32 mouse cellular contexts compared by ENCODE assay signal in genomic region chr17:87373327-87373726, GRCm38 (mm10). TPM values are rescaled to one million over a fixed set of nuclear protein-coding genes. Genes with fewer than 3 reads are reported as not detected.
A peak's percentile ranks its signal among the peaks of the same experiment; 100 is the strongest.
DNase-seq lines count a peak whose midpoint lies in the region; ATAC-seq lines count a peak whose summit lies in the region.
"Had no signal": no experiment of that assay in that cellular context is flagged by ENCODE, and none has a peak within 500 bp of the region (broad histone marks: within the 10 kb centered on the region; RNA-seq: fewer than 3 reads in every experiment).

No protein-coding gene starts in this region.

- H3K4me3 ChIP-seq in forebrain, embryonic 10.5 days, result no peak overlapping the region
- no peak overlapping the region for H3K4me3 ChIP-seq in forebrain, embryonic 12.5 days (replicated peaks)
- no peak overlapping the region for H3K4me3 ChIP-seq in kidney, embryonic 16.5 days (ENCODE audit: low read length)
- H3K4me3 ChIP-seq in midbrain, embryonic 10.5 days, result no peak overlapping the region
- H3K4me3 ChIP-seq in midbrain, embryonic 13.5 days (replicated peaks), result no peak overlapping the region
- no peak overlapping the region for H3K4me3 ChIP-seq in limb, embryonic 10.5 days
- H3K4me3 ChIP-seq: embryonic facial prominence, embryonic 12.5 days; heart, embryonic 15.5 days; limb, embryonic 13.5 days; liver, embryonic 12.5 days; midbrain, embryonic 12.5 days had no signal

- H3K27me3 ChIP-seq in forebrain, embryonic 10.5 days (ENCODE audit: poor library complexity, severe bottlenecking), result no peaks in the 10 kb centered on the region
- no peaks in the 10 kb centered on the region for H3K27me3 ChIP-seq in forebrain, embryonic 12.5 days
- H3K27me3 ChIP-seq in kidney, embryonic 16.5 days (ENCODE audit: insufficient read depth, low read length), result no peaks in the 10 kb centered on the region
- no peaks in the 10 kb centered on the region for H3K27me3 ChIP-seq in midbrain, embryonic 10.5 days (ENCODE audit: low read depth, poor library complexity, severe bottlenecking)
- no peaks in the 10 kb centered on the region for H3K27me3 ChIP-seq in midbrain, embryonic 13.5 days
- no peaks in the 10 kb centered on the region for H3K27me3 ChIP-seq in limb, embryonic 10.5 days (ENCODE audit: low read depth, poor library complexity, severe bottlenecking)
- H3K27me3 ChIP-seq: embryonic facial prominence, embryonic 12.5 days; heart, embryonic 15.5 days; liver, embryonic 12.5 days had no signal

- H3K27ac ChIP-seq in forebrain, embryonic 10.5 days, result 0 out of 2 replicates have a peak overlapping the region, but pooled peaks have one; percentile 5
- H3K27ac ChIP-seq in forebrain, embryonic 12.5 days, result no peak overlapping the region
- no peak overlapping the region for H3K27ac ChIP-seq in kidney, embryonic 16.5 days (ENCODE audit: low read length)
- H3K27ac ChIP-seq in midbrain, embryonic 10.5 days (replicated peaks), result 0 out of 2 replicates have a peak overlapping the region, but pooled peaks have one; percentile 30
- no peak overlapping the region for H3K27ac ChIP-seq in midbrain, embryonic 13.5 days
- H3K27ac ChIP-seq in limb, embryonic 10.5 days, result peak overlapping the region; percentile 37; the same call in 1 of the 2 replicates
- H3K27ac ChIP-seq: embryonic facial prominence, embryonic 12.5 days; heart, embryonic 15.5 days; limb, embryonic 13.5 days; liver, embryonic 12.5 days; midbrain, embryonic 12.5 days had no signal

- H3K9ac ChIP-seq in forebrain, embryonic 12.5 days, result no peak overlapping the region
- no peak overlapping the region for H3K9ac ChIP-seq in kidney, embryonic 16.5 days (replicated peaks; ENCODE audit: low read length)
- no peak overlapping the region for H3K9ac ChIP-seq in midbrain, embryonic 13.5 days (replicated peaks)
- H3K9ac ChIP-seq: embryonic facial prominence, embryonic 12.5 days; heart, embryonic 15.5 days; hindbrain, embryonic 14.5 days; limb, embryonic 13.5 days; liver, embryonic 12.5 days; midbrain, embryonic 12.5 days had no signal

- no peaks in the 10 kb centered on the region for H3K36me3 ChIP-seq in forebrain, embryonic 10.5 days (replicated peaks)
- H3K36me3 ChIP-seq in forebrain, embryonic 12.5 days (replicated peaks), result no peaks in the 10 kb centered on the region
- H3K36me3 ChIP-seq in kidney, embryonic 16.5 days (ENCODE audit: insufficient read depth, low read length), result no peaks in the 10 kb centered on the region
- no peaks in the 10 kb centered on the region for H3K36me3 ChIP-seq in midbrain, embryonic 10.5 days
- no peaks in the 10 kb centered on the region for H3K36me3 ChIP-seq in midbrain, embryonic 13.5 days
- no peaks in the 10 kb centered on the region for H3K36me3 ChIP-seq in limb, embryonic 10.5 days
- H3K36me3 ChIP-seq: embryonic facial prominence, embryonic 12.5 days; heart, embryonic 15.5 days; limb, embryonic 13.5 days; midbrain, embryonic 12.5 days had no signal

- H3K4me2 ChIP-seq in forebrain, embryonic 12.5 days, result no peak overlapping the region
- H3K4me2 ChIP-seq in kidney, embryonic 16.5 days (replicated peaks; ENCODE audit: low read depth, low read length), result no peak overlapping the region
- H3K4me2 ChIP-seq in midbrain, embryonic 13.5 days (replicated peaks), result no peak overlapping the region
- H3K4me2 ChIP-seq: embryonic facial prominence, embryonic 12.5 days; heart, embryonic 15.5 days; hindbrain, embryonic 14.5 days; limb, embryonic 13.5 days; liver, embryonic 12.5 days; midbrain, embryonic 12.5 days had no signal

- H3K9me3 ChIP-seq in forebrain, embryonic 10.5 days, result no peaks in the 10 kb centered on the region
- H3K9me3 ChIP-seq in forebrain, embryonic 12.5 days, result no peaks in the 10 kb centered on the region
- no peaks in the 10 kb centered on the region for H3K9me3 ChIP-seq in kidney, embryonic 16.5 days (ENCODE audit: low read length)
- no peaks in the 10 kb centered on the region for H3K9me3 ChIP-seq in midbrain, embryonic 10.5 days (replicated peaks)
- no peaks in the 10 kb centered on the region for H3K9me3 ChIP-seq in midbrain, embryonic 13.5 days
- no peaks in the 10 kb centered on the region for H3K9me3 ChIP-seq in limb, embryonic 10.5 days (replicated peaks)
- H3K9me3 ChIP-seq: embryonic facial prominence, embryonic 12.5 days; heart, embryonic 15.5 days; limb, embryonic 13.5 days; liver, embryonic 12.5 days; midbrain, embryonic 12.5 days had no signal

- H3K4me1 ChIP-seq in forebrain, embryonic 10.5 days, result peaks cover 59% of the 10 kb centered on the region
- H3K4me1 ChIP-seq in forebrain, embryonic 12.5 days, result peaks cover 39% of the 10 kb centered on the region
- H3K4me1 ChIP-seq in kidney, embryonic 16.5 days (ENCODE audit: insufficient read depth, low read length), result peaks cover 51% of the 10 kb centered on the region
- peaks cover 58% of the 10 kb centered on the region for H3K4me1 ChIP-seq in midbrain, embryonic 10.5 days
- H3K4me1 ChIP-seq in midbrain, embryonic 13.5 days (replicated peaks), result peaks cover 58% of the 10 kb centered on the region
- H3K4me1 ChIP-seq in limb, embryonic 10.5 days, result peaks cover 63% of the 10 kb centered on the region

- ATAC-seq in forebrain, embryonic 12.5 days (ENCODE audit: low FRiP score), result no peak
- no peak for ATAC-seq in kidney, embryonic 16.5 days (ENCODE audit: low FRiP score, low TSS enrichment)
- ATAC-seq in midbrain, embryonic 13.5 days, result no peak
- ATAC-seq: activated CD4-positive, CD25-positive, alpha-beta regulatory T cell, adult 4 months; forebrain, embryonic 14.5 days; liver, embryonic 12.5 days had no signal

- intact Hi-C loops in left cerebral cortex, postnatal 14 days (cut with DNase I), result no loop called here

- no peak for DNase-seq in forebrain, embryonic 10.5 days (ENCODE audit: extremely low spot score, low spot score)
- peak; percentile 68 for DNase-seq in kidney, adult 11 months
- no peak for DNase-seq in midbrain, embryonic 10.5 days (ENCODE audit: low spot score)
- no peak for DNase-seq in limb, embryonic 10.5 days (ENCODE audit: low spot score)
- DNase-seq in left cerebral cortex, postnatal 14 days (ENCODE audit: low spot score in 2 of 2), result no peak
- DNase-seq: adrenal gland, adult 8-10 months; cerebellum, adult 18-20 months; cerebellum, postnatal 25 days; gastrocnemius, postnatal 36 days; heart, postnatal 36 days; lung, adult 18-20 months; lung, postnatal 10 days; thymus, adult 2 months; thymus, postnatal 4 days had no signal

- 87% methylated on average over 9 of the region's 9 CpGs for WGBS in forebrain, embryonic 10.5 days
- WGBS in forebrain, embryonic 12.5 days, result 93% methylated on average over 9 of the region's 9 CpGs
- WGBS in kidney, embryonic 16.5 days, result 70% methylated on average over 9 of the region's 9 CpGs
- whole genome bisulfite sequencing in midbrain, embryonic 10.5 days, result 92% methylated on average over 9 of the region's 9 CpGs
- 90% methylated on average over 9 of the region's 9 CpGs for WGBS in midbrain, embryonic 13.5 days
- WGBS in limb, embryonic 10.5 days, result 93% methylated on average over 9 of the region's 9 CpGs

RNA-seq across cellular contexts. Expression of gene Stpg4, which starts 54.2 kb away (rescaled TPM):
- not detected in 2 replicates for polyA plus RNA-seq in forebrain, embryonic 10.5 days (2016; fragmentation: Nextera tagmentation; extraction: Ambion mirVana)
- not detected in 2 replicates for polyA plus RNA-seq in forebrain, embryonic 12.5 days (2016; fragmentation: Nextera tagmentation; extraction: Ambion mirVana)
- 0.60 TPM in 1 of 2 replicates, not detected in the other for polyA plus RNA-seq in kidney, embryonic 16.5 days (2015; fragmentation: Nextera tagmentation; extraction: Ambion mirVana)
- not detected in 2 replicates for polyA plus RNA-seq in midbrain, embryonic 10.5 days (2016; fragmentation: Nextera tagmentation; extraction: Ambion mirVana)
- 0.37 TPM in 1 of 2 replicates, not detected in the other for polyA plus RNA-seq in midbrain, embryonic 13.5 days (2015; fragmentation: Nextera tagmentation; extraction: Ambion mirVana)
- polyA plus RNA-seq in limb, embryonic 10.5 days (2016; fragmentation: Nextera tagmentation; extraction: Ambion mirVana), result not detected in 2 replicates
- not detected for total RNA-seq in left cerebral cortex, postnatal 14 days (2021)
- total RNA-seq: adrenal gland, adult 8-10 months; gastrocnemius, postnatal 36 days; heart, adult 8-10 months; heart, postnatal 36 days; layer of hippocampus, postnatal 14 days; neutrophil, adult 5-6 weeks had no signal
- polyA plus RNA-seq: activated CD4-positive, CD25-positive, alpha-beta regulatory T cell, adult 4 months; embryonic facial prominence, embryonic 12.5 days; forebrain, embryonic 14.5 days; heart, embryonic 15.5 days; hindbrain, embryonic 14.5 days; intestine, embryonic 14.5 days; large intestine, adult 2 months; limb, embryonic 13.5 days; liver, embryonic 12.5 days; midbrain, embryonic 12.5 days; small intestine, adult 2 months; stomach, embryonic 16.5 days had no signal

Comparison
In these comparisons a context has a peak if more than half of its experiments do, and no peak if none do; other contexts are left out.
1. H3K27ac ChIP-seq: peak in forebrain, embryonic 10.5 days (single experiment), midbrain, embryonic 10.5 days (single experiment) and limb, embryonic 10.5 days (single experiment); none in forebrain, embryonic 12.5 days (single experiment), kidney, embryonic 16.5 days (single experiment) and midbrain, embryonic 13.5 days (single experiment).